Mouse (Mus musculus): ENCODE measurements around the gene Sox30. TPM values are rescaled to one million over a fixed set of nuclear protein-coding genes. Genes with fewer than 3 reads are reported as not detected.
A peak's percentile ranks its signal among the peaks of the same experiment; 100 is the strongest.

Gene Sox30
- total and polyA plus RNA-seq, 3 experiments: not detected

DNA sequence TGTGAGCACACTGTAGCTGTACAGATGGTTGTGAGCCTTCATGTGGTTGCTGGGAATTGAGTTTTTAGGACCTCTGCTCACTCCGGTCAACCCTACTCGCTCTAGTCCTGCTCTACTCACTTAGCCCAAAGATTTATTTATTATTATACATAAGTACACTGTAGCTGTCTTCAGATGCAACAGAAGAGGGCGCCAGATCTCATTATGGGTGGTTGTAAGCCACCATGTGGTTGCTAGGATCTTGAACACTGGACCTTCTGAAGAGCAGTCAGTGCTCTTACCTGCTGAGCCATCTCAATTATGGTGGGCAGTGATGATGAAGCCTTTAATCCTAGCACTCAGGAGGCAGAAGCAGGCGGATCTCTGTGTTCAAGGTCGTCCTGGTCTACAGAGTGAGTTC lies 20.1 kb upstream of the Sox30 start:
- Histone ChIP-seq H3K4me1 (ENCODE audit: control insufficient read depth in 1 of 2, insufficient read depth in 2 of 2) (peaks cover 4 to 9% of the 10 kb centered on the region in 2 experiments; a peak in 3 of 4 replicates), H3K9me3 (replicated peaks; ENCODE audit: low read length) (no peaks in the 10 kb centered on the region), H3K79me2 (replicated peaks; ENCODE audit: control insufficient read depth, extremely low read depth, insufficient read depth, poor library complexity, severe bottlenecking) (no peaks in the 10 kb centered on the region), H3K36me3 (replicated peaks in 1 of 2; ENCODE audit: control insufficient read depth in 1 of 2, insufficient read depth in 1 of 2, low read length in 1 of 2) (no peaks in the 10 kb centered on the region), H3K27me3 (replicated peaks) (no peaks in the 10 kb centered on the region), H3K27ac (ENCODE audit: insufficient read depth, low read depth) (no peak overlapping the region), H3K4me3 (replicated peaks in 1 of 3; ENCODE audit: low read depth in 2 of 3, low read length in 2 of 3, poor library complexity in 1 of 3) (no peak overlapping the region), H3K9ac (ENCODE audit: insufficient read depth, low read depth) (no peak overlapping the region), H3K4me2 (ENCODE audit: insufficient read depth, low read depth, poor library complexity, severe bottlenecking) (no peak overlapping the region)
- in situ Hi-C loops (cut with MboI; ENCODE audit: low pct_ligation_motif_present, low pct_unique_long_range_greater_than_20kb, low sequenced_read_pairs) (loop anchor here (25.0 kb wide), 1 partner anchor 177 kb away; no protein-coding TSS in a partner anchor), dilution Hi-C loops (cut with MboI; ENCODE audit: extremely low pct_ligation_motif_present, extremely low pct_unique_long_range_greater_than_20kb, low sequenced_read_pairs) (no loop called here)
- DNase-seq (ENCODE audit: extremely low read depth): peak; percentile 56
- TF ChIP-seq POLR2AphosphoS2 (IDR thresholded peaks at IDR 0.05; ENCODE audit: low read depth, low read length) (no peak), CTCF (conservative IDR thresholded peaks at IDR 0.05 in 1 of 2, IDR thresholded peaks at IDR 0.05 in 1 of 2; ENCODE audit: low read depth in 2 of 2, low read length in 2 of 2) (peak in 1 of 2 experiments; percentile 61; a peak in 3 of 4 replicates), BHLHE40 (IDR thresholded peaks at IDR 0.05; ENCODE audit: low read depth, low read length) (no peak), SMC3 (IDR thresholded peaks at IDR 0.05; ENCODE audit: low read depth, low read length) (peak; percentile 14; the same call in 1 of the 2 replicates), MYC (IDR thresholded peaks at IDR 0.05; ENCODE audit: low read depth, low read length) (no peak; the same call in 1 of the 2 replicates), MXI1 (IDR thresholded peaks at IDR 0.05; ENCODE audit: low read depth, low read length) (no peak), POLR2A (IDR thresholded peaks at IDR 0.05; ENCODE audit: low read depth, low read length) (no peak)

DNA sequence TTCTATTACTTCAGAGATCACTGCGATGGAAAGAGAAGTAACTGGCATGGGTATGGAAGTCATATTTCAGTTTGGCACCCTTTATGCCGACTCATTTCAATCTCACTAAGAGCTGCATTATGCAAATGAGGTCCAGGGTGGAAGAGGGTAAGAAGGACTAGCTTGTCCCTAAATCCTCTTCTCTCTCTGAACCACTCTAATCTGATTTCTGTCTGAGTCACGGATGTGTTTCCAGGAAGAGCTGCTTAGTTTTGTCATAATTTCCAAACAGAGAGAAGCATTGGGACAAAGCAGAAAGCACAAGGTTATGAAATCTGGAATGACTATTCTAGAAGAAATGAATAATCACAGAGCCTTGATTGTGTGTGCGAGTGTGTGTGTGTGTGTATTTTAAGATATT lies 13.2 kb upstream of the Sox30 start:
- Histone ChIP-seq H3K27me3 (replicated peaks) (no peaks in the 10 kb centered on the region), H3K4me1 (ENCODE audit: control insufficient read depth in 1 of 2, insufficient read depth in 2 of 2) (no peaks in the 10 kb centered on the region), H3K4me2 (ENCODE audit: insufficient read depth, low read depth, poor library complexity, severe bottlenecking) (no peak overlapping the region), H3K36me3 (replicated peaks in 1 of 2; ENCODE audit: control insufficient read depth in 1 of 2, insufficient read depth in 1 of 2, low read length in 1 of 2) (no peaks in the 10 kb centered on the region), H3K9ac (ENCODE audit: insufficient read depth, low read depth) (no peak overlapping the region), H3K27ac (ENCODE audit: insufficient read depth, low read depth) (no peak overlapping the region), H3K79me2 (replicated peaks; ENCODE audit: control insufficient read depth, extremely low read depth, insufficient read depth, poor library complexity, severe bottlenecking) (no peaks in the 10 kb centered on the region), H3K4me3 (replicated peaks in 1 of 3; ENCODE audit: low read depth in 2 of 3, low read length in 2 of 3, poor library complexity in 1 of 3) (no peak overlapping the region), H3K9me3 (replicated peaks; ENCODE audit: low read length) (no peaks in the 10 kb centered on the region)
- dilution Hi-C loops (cut with MboI; ENCODE audit: extremely low pct_ligation_motif_present, extremely low pct_unique_long_range_greater_than_20kb, low sequenced_read_pairs) (no loop called here), in situ Hi-C loops (cut with MboI; ENCODE audit: low pct_ligation_motif_present, low pct_unique_long_range_greater_than_20kb, low sequenced_read_pairs) (loop anchor here (25.0 kb wide), 1 partner anchor 170 kb away; no protein-coding TSS in a partner anchor)
- DNase-seq (ENCODE audit: extremely low read depth): peak; percentile 17
- TF ChIP-seq EP300 (IDR thresholded peaks at IDR 0.05; ENCODE audit: low read length): no peak
- TF ChIP-seq ZC3H11A (IDR thresholded peaks at IDR 0.05; ENCODE audit: low read depth, low read length): no peak
- TF ChIP-seq ELF1 (IDR thresholded peaks at IDR 0.05; ENCODE audit: low read depth, low read length): no peak
- no peak for TF ChIP-seq CHD1 (IDR thresholded peaks at IDR 0.05; ENCODE audit: low read depth, low read length)
- TF ChIP-seq POLR2A (IDR thresholded peaks at IDR 0.05; ENCODE audit: low read depth, low read length): no peak
- no peak for TF ChIP-seq MEF2A (IDR thresholded peaks at IDR 0.05; ENCODE audit: borderline replicate concordance, low read depth, low read length)
- TF ChIP-seq ZNF384 (IDR thresholded peaks at IDR 0.05; ENCODE audit: low read depth, low read length): no peak
- TF ChIP-seq NRF1 (IDR thresholded peaks at IDR 0.05; ENCODE audit: low read depth, low read length): no peak
- TF ChIP-seq JUND (conservative IDR thresholded peaks at IDR 0.05; ENCODE audit: low read depth, low read length): no peak
- TF ChIP-seq MXI1 (IDR thresholded peaks at IDR 0.05; ENCODE audit: low read depth, low read length): no peak
- no peak for TF ChIP-seq MAX (IDR thresholded peaks at IDR 0.05; ENCODE audit: low read length)
- TF ChIP-seq RCOR1 (conservative IDR thresholded peaks at IDR 0.05; ENCODE audit: low read depth, low read length): no peak
